Mouse (Mus musculus): ENCODE results near the gene Ttyh1. TPM values are rescaled to one million over a fixed set of nuclear protein-coding genes. Genes with fewer than 3 reads are reported as not detected.
"Not testable (repeated sequence)": the region's sequence is repeated elsewhere in the genome, so short reads cannot be mapped to it uniquely, and the experiment has no call there.

Ttyh1 gene
- polyA plus RNA-seq, 1 experiment: not detected

DNA sequence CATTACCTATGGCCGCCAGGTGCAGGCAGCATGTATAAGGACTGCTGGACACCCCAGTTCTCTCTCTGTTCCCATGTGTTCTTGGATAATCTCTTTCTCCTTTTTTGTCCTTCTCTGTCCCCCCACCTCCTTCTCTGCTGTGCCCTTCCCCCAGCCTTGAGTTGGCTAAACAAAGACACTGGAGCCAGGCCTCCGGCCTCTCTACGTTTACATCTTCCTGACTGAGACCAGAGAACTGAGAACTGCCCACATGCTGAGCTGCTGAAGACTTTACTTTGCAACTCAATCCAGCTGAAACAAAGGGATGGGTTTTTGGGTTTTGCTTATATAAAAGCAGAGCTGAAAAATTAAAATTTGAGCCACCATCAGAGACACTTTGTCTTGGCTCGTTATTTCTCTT lies 35.8 kb downstream of the Ttyh1 start:
- Histone ChIP-seq H3K4me1 (ENCODE audit: control insufficient read depth, insufficient read depth, low read length) (peaks cover 4% of the 10 kb centered on the region; the same call in 1 of the 2 replicates), H3K27ac (ENCODE audit: insufficient read depth, low read depth, low read length) (no peak overlapping the region), H3K4me3 (ENCODE audit: insufficient read depth, low read length) (no peak overlapping the region)
- TF ChIP-seq POLR2A (IDR thresholded peaks at IDR 0.05; ENCODE audit: borderline replicate concordance, low read depth, low read length) (no peak), CTCF (IDR thresholded peaks at IDR 0.05; ENCODE audit: low read depth, low read length) (no peak)

DNA sequence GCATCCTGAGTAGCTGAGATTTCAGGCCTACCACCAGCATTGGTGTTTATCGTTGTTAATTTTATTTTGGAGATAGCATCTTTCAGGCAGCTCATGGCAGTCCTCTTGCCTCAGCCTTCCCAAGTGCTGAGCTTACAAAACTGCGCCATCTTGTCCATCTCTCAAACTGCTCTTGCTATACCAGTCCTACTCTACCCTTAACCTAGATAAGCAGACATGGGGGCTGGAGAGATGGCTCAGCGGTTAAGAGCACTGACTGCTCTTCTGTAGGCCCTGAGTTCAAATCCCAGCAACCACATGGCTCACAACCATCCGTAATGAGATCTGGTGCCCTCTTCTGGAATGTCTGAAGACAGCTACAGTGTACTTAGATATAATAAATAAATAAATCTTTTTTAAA lies 42.4 kb downstream of the Ttyh1 start:
- H3K4me1 ChIP-seq (ENCODE audit: control insufficient read depth, insufficient read depth, low read length); H3K27ac ChIP-seq (ENCODE audit: insufficient read depth, low read depth, low read length); H3K4me3 ChIP-seq (ENCODE audit: insufficient read depth, low read length): not testable (repeated sequence)

DNA sequence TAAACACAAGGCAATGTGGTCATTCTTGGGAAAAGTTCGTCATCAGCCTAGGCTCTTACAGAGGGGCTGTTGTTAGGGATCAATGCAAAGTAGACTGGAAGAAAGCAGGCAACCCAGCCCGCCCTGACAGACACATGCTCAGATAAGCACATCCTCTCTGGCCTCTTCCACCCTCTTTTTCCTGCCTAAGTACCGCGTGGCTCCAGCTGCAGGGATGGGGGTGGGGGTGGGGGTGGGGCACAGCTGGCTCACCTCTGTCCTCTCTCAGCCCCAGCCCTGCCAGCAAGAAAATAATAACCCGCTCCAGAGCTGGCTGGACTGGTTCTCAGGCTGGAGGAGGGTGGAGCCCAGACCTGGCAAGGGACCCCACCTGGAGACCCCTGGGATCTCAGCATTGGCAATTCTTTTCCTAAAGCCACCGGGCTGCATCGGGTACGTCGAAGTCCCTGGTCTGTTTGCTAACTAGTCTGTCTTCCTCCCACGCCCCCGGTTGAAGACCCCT lies 44.4 kb downstream of the Ttyh1 start:
- Histone ChIP-seq H3K27ac (ENCODE audit: insufficient read depth, low read depth, low read length) (no peak overlapping the region), H3K4me3 (ENCODE audit: insufficient read depth, low read length) (no peak overlapping the region), H3K4me1 (ENCODE audit: control insufficient read depth, insufficient read depth, low read length) (no peaks in the 10 kb centered on the region)
- TF ChIP-seq POLR2A (IDR thresholded peaks at IDR 0.05; ENCODE audit: borderline replicate concordance, low read depth, low read length) (no peak), CTCF (IDR thresholded peaks at IDR 0.05; ENCODE audit: low read depth, low read length) (no peak)

DNA sequence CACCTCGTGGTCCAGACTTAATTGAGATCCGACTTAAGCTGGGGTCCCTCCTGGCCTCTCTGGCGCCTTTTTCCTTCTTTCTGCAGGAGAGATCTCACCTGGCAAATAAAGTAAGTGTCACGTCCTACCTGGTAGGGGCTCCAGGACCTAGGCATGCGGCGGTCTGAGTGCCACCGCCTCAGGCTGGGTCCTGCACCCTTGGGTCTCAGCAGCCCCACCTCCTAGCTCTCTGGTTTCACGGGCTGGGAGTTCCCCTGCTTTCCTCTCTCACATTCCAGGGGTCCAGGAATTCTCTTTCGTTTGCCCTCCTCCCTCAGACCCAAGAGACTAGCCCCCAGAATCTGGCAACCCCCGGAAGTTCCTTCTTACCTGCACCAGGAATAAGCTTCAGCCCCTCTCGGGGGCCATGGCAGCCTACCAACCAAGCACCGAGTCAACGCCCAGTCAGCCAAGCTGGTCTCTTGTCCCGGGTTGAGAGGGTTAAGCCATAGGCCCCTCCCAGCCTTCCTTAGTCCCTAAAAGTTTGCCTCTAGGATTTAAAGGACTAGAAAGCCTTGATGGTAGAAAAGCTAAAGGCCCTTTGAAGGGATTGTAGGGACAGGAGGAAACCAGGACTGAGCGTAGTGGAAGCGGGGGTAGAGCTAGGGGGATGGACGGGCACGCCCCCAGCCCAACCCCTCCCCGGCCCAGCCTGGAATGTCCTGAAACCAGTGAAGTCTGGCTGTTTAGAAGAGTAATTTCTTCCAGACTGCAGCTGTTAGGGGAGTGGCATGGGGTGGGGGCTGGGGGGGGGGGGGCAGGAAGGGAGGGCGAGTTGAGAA lies 45.1 kb downstream of the Ttyh1 start, which contains the start of gene Cdc42ep5:
TSS of gene Cdc42ep5 (minus strand) at position 771 of the 821 bp plus-strand sequence.
- H3K4me3 ChIP-seq (ENCODE audit: insufficient read depth, low read length): no peak within 1 kb of the TSS
- no peaks in the 10 kb centered on the region for H3K4me1 ChIP-seq (ENCODE audit: control insufficient read depth, insufficient read depth, low read length)
- no peak within 1 kb of the TSS for H3K27ac ChIP-seq (ENCODE audit: insufficient read depth, low read depth, low read length)
- TF ChIP-seq POLR2A (IDR thresholded peaks at IDR 0.05; ENCODE audit: borderline replicate concordance, low read depth, low read length) (no peak), CTCF (IDR thresholded peaks at IDR 0.05; ENCODE audit: low read depth, low read length) (no peak)

DNA sequence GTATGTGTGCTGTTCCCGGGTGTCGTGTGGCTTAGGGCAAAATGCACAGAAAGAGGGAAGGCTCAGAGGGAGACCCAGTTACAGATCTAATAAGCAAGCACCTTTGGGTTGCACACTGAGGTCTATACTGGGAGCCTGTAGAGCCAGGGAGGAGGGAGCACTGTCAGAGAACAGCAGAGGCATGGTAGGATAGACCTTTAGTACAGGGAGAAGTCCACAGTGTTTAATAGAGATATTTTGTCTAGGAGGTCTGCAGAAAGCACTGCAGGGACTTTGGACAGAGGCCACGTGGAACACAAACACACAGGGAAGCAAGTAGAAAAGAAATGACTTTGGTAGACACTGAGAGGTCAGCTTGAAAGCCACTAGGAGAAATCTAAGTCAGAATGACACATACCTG lies 46.1 kb downstream of the Ttyh1 start:
- H3K4me1 ChIP-seq (ENCODE audit: control insufficient read depth, insufficient read depth, low read length): no peaks in the 10 kb centered on the region
- H3K27ac ChIP-seq (ENCODE audit: insufficient read depth, low read depth, low read length): no peak overlapping the region
- no peak for TF ChIP-seq POLR2A (IDR thresholded peaks at IDR 0.05; ENCODE audit: borderline replicate concordance, low read depth, low read length)
- TF ChIP-seq CTCF (IDR thresholded peaks at IDR 0.05; ENCODE audit: low read depth, low read length): no peak
- H3K4me3 ChIP-seq (ENCODE audit: insufficient read depth, low read length): no peak overlapping the region

DNA sequence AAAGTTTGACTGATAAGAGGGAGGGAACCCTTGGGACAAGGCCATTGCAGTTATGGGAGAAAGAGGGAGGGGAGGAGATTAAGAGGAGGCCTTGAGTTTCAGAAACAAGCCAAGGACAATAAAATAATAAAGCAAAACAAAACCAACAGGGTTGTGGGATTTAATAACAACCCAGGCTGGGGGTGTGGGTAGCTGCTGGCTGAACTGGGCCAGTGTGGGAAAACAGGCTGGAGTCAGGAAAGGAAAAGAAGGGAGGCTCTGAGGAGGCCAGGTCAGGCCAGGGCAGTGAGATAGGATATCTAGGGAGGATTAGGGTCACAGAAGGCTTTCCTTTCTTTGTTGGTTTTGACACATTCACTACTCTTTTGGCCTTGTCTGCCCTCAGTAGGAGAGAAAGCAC lies 47.9 kb downstream of the Ttyh1 start:
- TF ChIP-seq CTCF (IDR thresholded peaks at IDR 0.05; ENCODE audit: low read depth, low read length) (no peak), POLR2A (IDR thresholded peaks at IDR 0.05; ENCODE audit: borderline replicate concordance, low read depth, low read length) (no peak)
- Histone ChIP-seq H3K4me1 (ENCODE audit: control insufficient read depth, insufficient read depth, low read length) (no peaks in the 10 kb centered on the region), H3K27ac (ENCODE audit: insufficient read depth, low read depth, low read length) (no peak overlapping the region), H3K4me3 (ENCODE audit: insufficient read depth, low read length) (no peak overlapping the region)

DNA sequence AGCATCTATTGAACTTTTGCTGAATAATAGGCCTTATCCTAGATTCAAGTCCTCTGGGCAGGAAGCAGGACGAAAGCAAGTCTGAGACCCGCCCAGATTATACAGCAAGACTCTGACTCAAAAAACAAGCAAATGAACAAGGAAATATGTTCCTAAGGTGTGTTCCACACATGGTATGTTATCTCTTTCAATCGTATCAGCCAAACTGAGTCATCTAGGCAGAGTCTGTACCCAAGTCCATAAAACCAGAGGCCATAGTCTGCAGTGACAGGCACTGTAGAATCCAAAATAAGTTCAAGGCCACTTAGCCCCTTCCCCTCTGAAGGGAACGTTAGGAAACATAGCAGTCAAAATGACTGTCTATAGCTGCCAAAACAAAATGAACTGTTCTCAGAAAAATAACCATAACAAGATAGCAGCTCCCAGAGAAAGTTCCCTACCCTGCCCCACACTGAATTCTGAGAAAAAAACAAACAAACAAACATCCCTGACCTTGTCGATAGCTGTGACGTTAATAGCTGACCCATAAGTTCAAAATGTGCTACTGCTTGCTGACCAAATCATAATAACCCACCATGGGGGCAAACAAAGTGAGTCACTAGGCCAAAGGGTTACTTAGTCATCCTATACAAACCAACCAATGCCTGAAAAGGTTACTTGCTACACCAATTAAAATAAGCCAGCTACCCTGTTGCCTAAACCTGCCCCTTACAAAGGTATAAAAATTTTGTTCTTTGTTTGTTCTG lies 51.2 kb downstream of the Ttyh1 start:
- no peaks in the 10 kb centered on the region for H3K4me1 ChIP-seq (ENCODE audit: control insufficient read depth, insufficient read depth, low read length)
- no peak for TF ChIP-seq CTCF (IDR thresholded peaks at IDR 0.05; ENCODE audit: low read depth, low read length)
- no peak for TF ChIP-seq POLR2A (IDR thresholded peaks at IDR 0.05; ENCODE audit: borderline replicate concordance, low read depth, low read length)
- H3K27ac ChIP-seq (ENCODE audit: insufficient read depth, low read depth, low read length): no peak overlapping the region
- H3K4me3 ChIP-seq (ENCODE audit: insufficient read depth, low read length): no peak overlapping the region

DNA sequence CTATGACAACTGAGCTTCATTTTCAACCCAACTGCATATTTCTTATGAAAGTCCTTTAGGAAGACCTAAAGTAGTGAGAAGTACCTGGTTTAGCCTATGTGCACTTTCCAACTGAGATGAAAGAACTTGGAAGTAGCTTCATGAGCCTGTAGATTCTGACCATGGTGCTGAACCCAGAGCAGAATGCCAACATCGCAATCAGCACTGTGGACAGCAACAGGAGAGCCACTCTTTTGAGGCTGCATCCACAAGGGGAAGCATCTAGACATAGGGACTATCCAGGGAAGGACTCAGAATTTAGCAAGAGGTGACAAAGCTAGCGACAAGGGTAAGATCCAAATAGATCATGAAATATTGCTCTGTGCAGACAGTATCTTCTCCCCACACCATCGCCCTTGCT lies 59.2 kb downstream of the Ttyh1 start:
- Histone ChIP-seq H3K4me3 (ENCODE audit: insufficient read depth, low read length) (no peak overlapping the region), H3K27ac (ENCODE audit: insufficient read depth, low read depth, low read length) (no peak overlapping the region), H3K4me1 (ENCODE audit: control insufficient read depth, insufficient read depth, low read length) (no peaks in the 10 kb centered on the region)
- no peak for TF ChIP-seq POLR2A (IDR thresholded peaks at IDR 0.05; ENCODE audit: borderline replicate concordance, low read depth, low read length)
- TF ChIP-seq CTCF (IDR thresholded peaks at IDR 0.05; ENCODE audit: low read depth, low read length): no peak

Other genes starting within 250 kb of the Ttyh1 start
- gene Gm14548, start 221.3 kb upstream of the Ttyh1 start, polyA plus RNA-seq (2012; ENCODE audit: insufficient read depth, insufficient read length, missing spikeins): 25.1 and 34.5 TPM in 2 replicates
- 21.8 and 25.7 TPM in 2 replicates for gene Lilra6, start 203.9 kb upstream of the Ttyh1 start, polyA plus RNA-seq (2012; ENCODE audit: insufficient read depth, insufficient read length, missing spikeins)
- gene Lair1, start 56.2 kb upstream of the Ttyh1 start, polyA plus RNA-seq (2012; ENCODE audit: insufficient read depth, insufficient read length, missing spikeins): 116 and 127 TPM in 2 replicates
- 126 and 153 TPM in 2 replicates for gene Leng8, start 17.6 kb downstream of the Ttyh1 start, polyA plus RNA-seq (2012; ENCODE audit: insufficient read depth, insufficient read length, missing spikeins)
- gene Leng9, start 31.0 kb downstream of the Ttyh1 start, polyA plus RNA-seq (2012; ENCODE audit: insufficient read depth, insufficient read length, missing spikeins): 3.1 and 3.8 TPM in 2 replicates
- not detected in 2 replicates for gene Cdc42ep5, start 45.5 kb downstream of the Ttyh1 start, polyA plus RNA-seq (2012; ENCODE audit: insufficient read depth, insufficient read length, missing spikeins)
- gene Lilra5, start 118.3 kb downstream of the Ttyh1 start, polyA plus RNA-seq (2012; ENCODE audit: insufficient read depth, insufficient read length, missing spikeins): 0.63 and 0.78 TPM in 2 replicates
- gene Ncr1, start 218.3 kb downstream of the Ttyh1 start, polyA plus RNA-seq (2012; ENCODE audit: insufficient read depth, insufficient read length, missing spikeins): not detected in 2 replicates